Mouse (Mus musculus): ENCODE results near the gene Pde1c. TPM values are rescaled to one million over a fixed set of nuclear protein-coding genes. Genes with fewer than 3 reads are reported as not detected.

The Pde1c gene
- polyA plus RNA-seq, 1 experiment from 2014 or later, result 8.8 TPM

- Histone ChIP-seq H3K9me3 (no peaks in the 10 kb centered on the region), H3K4me2 (replicated peaks) (no peak overlapping the region), H3K27ac (replicated peaks) (no peak overlapping the region), H3K9ac (replicated peaks) (no peak overlapping the region), H3K36me3 (no peaks in the 10 kb centered on the region), H3K4me3 (no peak overlapping the region), H3K27me3 (no peaks in the 10 kb centered on the region; the same call in 1 of the 2 replicates), H3K4me1 (no peaks in the 10 kb centered on the region)
- no peak for ATAC-seq (replicated peaks)
- WGBS, result 87% methylated on average over 3 of the region's 3 CpGs
These were observed 520.3 kb downstream of the Pde1c start for GRCm38 (mm10) chr6:56048580-56048979.

- H3K9ac ChIP-seq (replicated peaks), result no peak overlapping the region
- no peaks in the 10 kb centered on the region for H3K36me3 ChIP-seq
- H3K4me3 ChIP-seq, result no peak overlapping the region
- ATAC-seq (replicated peaks), result no peak
- no peaks in the 10 kb centered on the region; the same call in 1 of the 2 replicates for H3K27me3 ChIP-seq
- H3K9me3 ChIP-seq, result no peaks in the 10 kb centered on the region
- 80% methylated on average over 1 of the region's 1 CpGs for WGBS
- no peak overlapping the region for H3K27ac ChIP-seq (replicated peaks)
- H3K4me1 ChIP-seq, result no peaks in the 10 kb centered on the region
- H3K4me2 ChIP-seq (replicated peaks), result no peak overlapping the region
These were observed 524.2 kb downstream of the Pde1c start for GRCm38 (mm10) chr6:56044716-56045115.

GRCm38 (mm10) chr6:56044270-56044669 lies 524.6 kb downstream of the Pde1c start:
- Histone ChIP-seq H3K9me3 (no peaks in the 10 kb centered on the region), H3K9ac (replicated peaks) (no peak overlapping the region), H3K27me3 (no peaks in the 10 kb centered on the region), H3K27ac (replicated peaks) (no peak overlapping the region), H3K4me3 (no peak overlapping the region), H3K36me3 (no peaks in the 10 kb centered on the region), H3K4me2 (replicated peaks) (no peak overlapping the region), H3K4me1 (no peaks in the 10 kb centered on the region)
- no peak for ATAC-seq (replicated peaks)
- 75% methylated on average over 5 of the region's 5 CpGs for WGBS

- no peaks in the 10 kb centered on the region for H3K9me3 ChIP-seq
- WGBS, result 59% methylated on average over 4 of the region's 4 CpGs
- no peak overlapping the region for H3K4me3 ChIP-seq
These were observed 529.3 kb downstream of the Pde1c start for GRCm38 (mm10) chr6:56039476-56040055.

GRCm38 (mm10) chr6:56035054-56035453 lies 533.8 kb downstream of the Pde1c start:
- H3K9me3 ChIP-seq, result no peaks in the 10 kb centered on the region
- no peak overlapping the region for H3K4me3 ChIP-seq
- ATAC-seq (replicated peaks), result no peak
- H3K9ac ChIP-seq (replicated peaks), result no peak overlapping the region
- H3K36me3 ChIP-seq, result no peaks in the 10 kb centered on the region
- H3K4me2 ChIP-seq (replicated peaks), result no peak overlapping the region
- WGBS, result 80% methylated on average over 10 of the region's 10 CpGs
- no peaks in the 10 kb centered on the region for H3K27me3 ChIP-seq
- peaks cover under 1% of the 10 kb centered on the region; the same call in 1 of the 2 replicates for H3K4me1 ChIP-seq
- no peak overlapping the region for H3K27ac ChIP-seq (replicated peaks)

More at GRCm38 (mm10) chr6:56039476-56040055, 529.3 kb downstream of the Pde1c start:
- Histone ChIP-seq H3K4me2 (replicated peaks) (no peak overlapping the region), H3K27me3 (no peaks in the 10 kb centered on the region), H3K9ac (replicated peaks) (no peak overlapping the region), H3K36me3 (no peaks in the 10 kb centered on the region), H3K4me1 (no peaks in the 10 kb centered on the region), H3K27ac (replicated peaks) (no peak overlapping the region)
- ATAC-seq (replicated peaks), result no peak

GRCm38 (mm10) chr6:56032231-56032630 lies 536.7 kb downstream of the Pde1c start:
- H3K9ac ChIP-seq (replicated peaks), result no peak overlapping the region
- peaks cover 9% of the 10 kb centered on the region; the same call in 1 of the 2 replicates for H3K4me1 ChIP-seq
- ATAC-seq (replicated peaks), result no peak
- no peaks in the 10 kb centered on the region for H3K9me3 ChIP-seq
- no peaks in the 10 kb centered on the region for H3K27me3 ChIP-seq
- H3K4me2 ChIP-seq (replicated peaks), result no peak overlapping the region
- H3K4me3 ChIP-seq, result no peak overlapping the region
- H3K27ac ChIP-seq (replicated peaks), result no peak overlapping the region
- 79% methylated on average over 2 of the region's 2 CpGs for WGBS
- H3K36me3 ChIP-seq, result no peaks in the 10 kb centered on the region

GRCm38 (mm10) chr6:56029986-56030385 lies 538.9 kb downstream of the Pde1c start:
- Histone ChIP-seq H3K27me3 (no peaks in the 10 kb centered on the region), H3K9me3 (no peaks in the 10 kb centered on the region), H3K27ac (replicated peaks) (no peak overlapping the region), H3K4me1 (peaks cover 9% of the 10 kb centered on the region; the same call in 1 of the 2 replicates), H3K9ac (replicated peaks) (no peak overlapping the region), H3K4me2 (replicated peaks) (no peak overlapping the region), H3K4me3 (no peak overlapping the region), H3K36me3 (no peaks in the 10 kb centered on the region)
- 21% methylated on average over 5 of the region's 5 CpGs for WGBS
- no peak for ATAC-seq (replicated peaks)

GRCm38 (mm10) chr6:56027966-56028365 lies 540.9 kb downstream of the Pde1c start:
- Histone ChIP-seq H3K4me3 (no peak overlapping the region), H3K36me3 (no peaks in the 10 kb centered on the region), H3K4me1 (peaks cover 9% of the 10 kb centered on the region; the same call in 1 of the 2 replicates), H3K9ac (replicated peaks) (no peak overlapping the region), H3K27ac (replicated peaks) (peak overlapping the region; percentile 34), H3K27me3 (no peaks in the 10 kb centered on the region), H3K9me3 (no peaks in the 10 kb centered on the region), H3K4me2 (replicated peaks) (no peak overlapping the region)
- WGBS, result 65% methylated on average over 5 of the region's 5 CpGs
- peak; percentile 17; the same call in 1 of the 2 replicates for ATAC-seq (replicated peaks)

- H3K36me3 ChIP-seq, result no peaks in the 10 kb centered on the region
- peak overlapping the region; percentile 34; the same call in 1 of the 2 replicates for H3K27ac ChIP-seq (replicated peaks)
- H3K9ac ChIP-seq (replicated peaks), result no peak overlapping the region
- peaks cover 9% of the 10 kb centered on the region; the same call in 1 of the 2 replicates for H3K4me1 ChIP-seq
- no peaks in the 10 kb centered on the region for H3K9me3 ChIP-seq
- H3K4me3 ChIP-seq, result no peak overlapping the region
- WGBS, result 38% methylated on average over 6 of the region's 6 CpGs
- no peak overlapping the region for H3K4me2 ChIP-seq (replicated peaks)
- peak; percentile 77 for ATAC-seq (replicated peaks)
- no peaks in the 10 kb centered on the region for H3K27me3 ChIP-seq
These were observed 541.6 kb downstream of the Pde1c start for GRCm38 (mm10) chr6:56027318-56027717.

GRCm38 (mm10) chr6:56025533-56025932 lies 543.4 kb downstream of the Pde1c start:
- H3K4me3 ChIP-seq, result no peak overlapping the region
- no peak overlapping the region for H3K4me2 ChIP-seq (replicated peaks)
- peaks cover 9% of the 10 kb centered on the region; the same call in 1 of the 2 replicates for H3K4me1 ChIP-seq
- WGBS, result 64% methylated on average over 2 of the region's 2 CpGs
- H3K36me3 ChIP-seq, result no peaks in the 10 kb centered on the region
- H3K27ac ChIP-seq (replicated peaks), result no peak overlapping the region
- H3K27me3 ChIP-seq, result no peaks in the 10 kb centered on the region
- H3K9ac ChIP-seq (replicated peaks), result no peak overlapping the region
- H3K9me3 ChIP-seq, result no peaks in the 10 kb centered on the region
- ATAC-seq (replicated peaks), result no peak

Small RNAs within 50 kb of the gene (microRNA-seq; reads per million reads assigned to microRNA genes)
- gene Gm44413, result not detected

Other genes with a start within 250 kb of the Pde1c start
- 95.2 and 109 TPM in 2 replicates for gene Lsm5, start 135.6 kb upstream of the Pde1c start, polyA plus RNA-seq (2015; fragmentation: Nextera tagmentation; extraction: Ambion mirVana)
- 39.0 and 39.2 TPM in 2 replicates for gene Avl9, start 145.8 kb upstream of the Pde1c start, polyA plus RNA-seq (2015; fragmentation: Nextera tagmentation; extraction: Ambion mirVana)
- gene Kbtbd2, start 228.7 kb upstream of the Pde1c start, polyA plus RNA-seq (2015; fragmentation: Nextera tagmentation; extraction: Ambion mirVana), result 36.4 and 37.9 TPM in 2 replicates